Mouse (Mus musculus) CH12.LX (cell line): ENCODE data around the gene Trim31. TPM values are rescaled to one million over a fixed set of nuclear protein-coding genes. Genes with fewer than 3 reads are reported as not detected.
A peak's percentile ranks its signal among the peaks of the same experiment; 100 is the strongest.

Experiments used
- DNase-seq: peaks from one replicate; pipeline ENCODE4 v3.0.0-alpha.2; 2013; ENCODE audit errors: extremely low read depth
- H3K27ac ChIP-seq: 2 replicates; pipeline ENCODE4 v1.5.1; 2012; ENCODE audit warnings: low read depth, mild to moderate bottlenecking, control low read depth, moderate library complexity; ENCODE audit not compliant: insufficient read depth
- H3K27me3 ChIP-seq: replicated peaks from 2 replicates; pipeline ENCODE3; 2012; ENCODE audit warnings: inconsistent platforms
- H3K36me3 ChIP-seq, 2 experiments: replicated peaks in 1 of 2; 2 replicates each; pipeline versions ENCODE3 to v1.6.1; 2012; ENCODE audit warnings: inconsistent platforms in 1 of 2, low read length in 1 of 2, mild to moderate bottlenecking in 1 of 2, mixed read lengths in 1 of 2, moderate library complexity in 1 of 2; ENCODE audit not compliant: control insufficient read depth in 1 of 2, insufficient read depth in 1 of 2
- H3K4me1 ChIP-seq, 2 experiments: 2 replicates each; pipeline ENCODE4 v1.6.1; 2012; ENCODE audit warnings: inconsistent platforms in 1 of 2, moderate library complexity in 1 of 2; ENCODE audit not compliant: insufficient read depth in 2 of 2, control insufficient read depth in 1 of 2
- H3K4me2 ChIP-seq: 2 replicates; pipeline ENCODE4 v1.6.1; 2012; ENCODE audit warnings: low read depth, mild to moderate bottlenecking, control low read depth; ENCODE audit not compliant: poor library complexity, insufficient read depth, severe bottlenecking
- H3K4me3 ChIP-seq, 3 experiments: fragments of 150-350 bp in 1 of 3; sonication (generic) in 1 of 3; replicated peaks in 1 of 3; 2 replicates each; pipeline versions ENCODE3 to v1.5.1; 2011 to 2012; ENCODE audit warnings: low read depth in 2 of 3, low read length in 2 of 3, mild to moderate bottlenecking in 2 of 3, moderate library complexity in 2 of 3, control low read depth in 1 of 3, improper control_type of control experiment in 1 of 3, inconsistent platforms in 1 of 3, mixed read lengths in 1 of 3; ENCODE audit not compliant: poor library complexity in 1 of 3
- H3K79me2 ChIP-seq: replicated peaks from 2 replicates; pipeline ENCODE4 v1.6.1; 2012; ENCODE audit warnings: mild to moderate bottlenecking, moderate library complexity; ENCODE audit not compliant: control insufficient read depth, poor library complexity, insufficient read depth, severe bottlenecking; ENCODE audit errors: extremely low read depth
- H3K9ac ChIP-seq: 2 replicates; pipeline ENCODE4 v1.6.1; 2012; ENCODE audit warnings: low read depth, mild to moderate bottlenecking, control low read depth, moderate library complexity; ENCODE audit not compliant: insufficient read depth
- H3K9me3 ChIP-seq: replicated peaks from 2 replicates; pipeline ENCODE3; 2012; ENCODE audit warnings: low read length, inconsistent platforms, mixed read lengths
- CHD1 ChIP-seq: IDR thresholded peaks from 2 replicates; pipeline ENCODE4 v1.6.1; 2012; ENCODE audit warnings: low read depth, low read length, improper control_type of control experiment, inconsistent platforms
- CHD2 ChIP-seq: IDR thresholded peaks from 2 replicates; pipeline ENCODE4 v1.6.1; 2011; ENCODE audit warnings: low read length, improper control_type of control experiment
- CTCF ChIP-seq, 2 experiments: IDR thresholded peaks in 1 of 2; conservative IDR thresholded peaks in 1 of 2; 2 replicates each; pipeline ENCODE4 v1.5.1; 2011 to 2012; ENCODE audit warnings: low read depth in 2 of 2, low read length in 2 of 2, improper control_type of control experiment in 1 of 2, inconsistent platforms in 1 of 2, mild to moderate bottlenecking in 1 of 2, moderate library complexity in 1 of 2
- GABPA ChIP-seq: IDR thresholded peaks from 2 replicates; pipeline ENCODE4 v1.6.1; 2012; ENCODE audit warnings: low read depth, low read length, improper control_type of control experiment, inconsistent platforms; ENCODE audit not compliant: insufficient replicate concordance
- JUND ChIP-seq: conservative IDR thresholded peaks from 2 replicates; pipeline ENCODE4 v1.6.1; 2011; ENCODE audit warnings: low read depth, low read length, improper control_type of control experiment
- MAZ ChIP-seq: IDR thresholded peaks from 2 replicates; pipeline ENCODE4 v1.6.1; 2012; ENCODE audit warnings: low read depth, mild to moderate bottlenecking, inconsistent platforms, low read length, improper control_type of control experiment, moderate library complexity
- NRF1 ChIP-seq: IDR thresholded peaks from 2 replicates; pipeline ENCODE4 v1.6.1; 2014; ENCODE audit warnings: low read depth, mild to moderate bottlenecking, inconsistent platforms, low read length, improper control_type of control experiment, moderate library complexity
- POLR2AphosphoS2 ChIP-seq: IDR thresholded peaks from 2 replicates; pipeline ENCODE4 v1.6.1; 2011; ENCODE audit warnings: low read depth, low read length, improper control_type of control experiment
- SIN3A ChIP-seq: IDR thresholded peaks from 2 replicates; pipeline ENCODE4 v1.6.1; 2012; ENCODE audit warnings: low read length, improper control_type of control experiment, inconsistent platforms
- ZMIZ1 ChIP-seq: IDR thresholded peaks from 2 replicates; pipeline ENCODE4 v1.6.1; 2012; ENCODE audit warnings: low read depth, mild to moderate bottlenecking, inconsistent platforms, low read length, improper control_type of control experiment
- dilution Hi-C: fragments of 300-500 bp; cut with MboI; formaldehyde crosslinking; loops from 2 replicates; pipeline ENCODE4 v1.14.3; 2020; ENCODE audit warnings: low sequenced_read_pairs; ENCODE audit not compliant: extremely low pct_unique_long_range_greater_than_20kb, extremely low pct_ligation_motif_present
- in situ Hi-C: fragments of 300-500 bp; cut with MboI; formaldehyde crosslinking; loops from 3 replicates; pipeline ENCODE4 v1.14.3; 2019; ENCODE audit warnings: low sequenced_read_pairs, low pct_ligation_motif_present, low pct_unique_long_range_greater_than_20kb, mixed read lengths
- polyA plus RNA-seq: library from polyadenylated mRNA; unstranded; fragments of >175 nt; gene quantifications from 2 replicates; pipeline ENCODE4 v1.2.1, GENCODE M21; 2012; ENCODE audit warnings: low read depth; ENCODE audit not compliant: insufficient read length
- total RNA-seq, 2 experiments: library from RNA; depleted of rRNA; stranded (reverse); fragments of 300-350 nt in 1 of 2; fragments of >200 nt in 1 of 2; gene quantifications; 2 replicates each; pipeline ENCODE4 v1.2.3; 2012 to 2014

Gene Trim31
- total and polyA plus RNA-seq, 3 experiments, result not detected

- no peaks in the 10 kb centered on the region for H3K79me2 ChIP-seq
- 0 out of 4 replicates have a peak, but pooled peaks cover 0 to 2% of the 10 kb centered on the region in 2 experiments for H3K4me1 ChIP-seq
- no peaks in the 10 kb centered on the region for H3K9me3 ChIP-seq
- H3K27me3 ChIP-seq, result no peaks in the 10 kb centered on the region
- no peak overlapping the region for H3K4me3 ChIP-seq
- no peak overlapping the region for H3K4me2 ChIP-seq
- peaks cover 11 to 26% of the 10 kb centered on the region in 2 experiments for H3K36me3 ChIP-seq
- no peak for DNase-seq
- H3K27ac ChIP-seq, result no peak overlapping the region
- in situ Hi-C loops (no loop called here), dilution Hi-C loops (no loop called here)
- H3K9ac ChIP-seq, result no peak overlapping the region
- peak; percentile 21 to 27; a peak in 3 of 4 replicates for TF ChIP-seq CTCF (conservative IDR thresholded peaks at IDR 0.05 in 1 of 2, IDR thresholded peaks at IDR 0.05 in 1 of 2; ENCODE audit: low read depth in 2 of 2, low read length in 2 of 2)
- no peak for TF ChIP-seq SIN3A
Observed at GRCm38 (mm10) chr17:36944121-36944775, 46.3 kb downstream of the Trim31 start.

- dilution Hi-C loops, result no loop called here
- Histone ChIP-seq H3K79me2 (peaks cover 20% of the 10 kb centered on the region), H3K4me3 (no peak overlapping the region), H3K27me3 (no peaks in the 10 kb centered on the region), H3K36me3 (peaks cover 13 to 35% of the 10 kb centered on the region in 2 experiments), H3K27ac (no peak overlapping the region), H3K9ac (no peak overlapping the region), H3K4me2 (no peak overlapping the region), H3K9me3 (no peaks in the 10 kb centered on the region), H3K4me1 (peaks cover 2 to 8% of the 10 kb centered on the region in 2 experiments; a peak in 2 of 4 replicates)
- in situ Hi-C loops, result no loop called here
- DNase-seq, result no peak
- no peak for TF ChIP-seq NRF1
- peak; percentile 37; the same call in 1 of the 2 replicates for TF ChIP-seq CHD2
- TF ChIP-seq POLR2AphosphoS2, result peak; percentile 91
Observed at GRCm38 (mm10) chr17:36947051-36947819, 49.3 kb downstream of the Trim31 start.

- no peak overlapping the region for H3K4me2 ChIP-seq
- no peaks in the 10 kb centered on the region for H3K9me3 ChIP-seq
- H3K27me3 ChIP-seq, result no peaks in the 10 kb centered on the region
- dilution Hi-C loops, result no loop called here
- no peak for TF ChIP-seq ZMIZ1
- no peak for TF ChIP-seq GABPA
- TF ChIP-seq SIN3A, result no peak
- TF ChIP-seq JUND, result no peak
- no peak for TF ChIP-seq MAZ
- TF ChIP-seq CHD1, result no peak
- no peak for TF ChIP-seq CHD2
- TF ChIP-seq CTCF (conservative IDR thresholded peaks at IDR 0.05 in 1 of 2, IDR thresholded peaks at IDR 0.05 in 1 of 2; ENCODE audit: low read depth in 2 of 2, low read length in 2 of 2), result no peak
- peaks cover 20% of the 10 kb centered on the region for H3K79me2 ChIP-seq
- H3K4me1 ChIP-seq, result peaks cover 0 to 8% of the 10 kb centered on the region in 2 experiments; a peak in 2 of 4 replicates
- H3K27ac ChIP-seq, result no peak overlapping the region
- no peak overlapping the region for H3K4me3 ChIP-seq
- H3K36me3 ChIP-seq, result peaks cover 13 to 40% of the 10 kb centered on the region in 2 experiments
- no peak for DNase-seq
- no peak overlapping the region for H3K9ac ChIP-seq
- in situ Hi-C loops, result no loop called here
Observed at GRCm38 (mm10) chr17:36948286-36948685, 50.4 kb downstream of the Trim31 start.
